Mouse (Mus musculus): ENCODE data around the gene Msantd3.

DNA sequence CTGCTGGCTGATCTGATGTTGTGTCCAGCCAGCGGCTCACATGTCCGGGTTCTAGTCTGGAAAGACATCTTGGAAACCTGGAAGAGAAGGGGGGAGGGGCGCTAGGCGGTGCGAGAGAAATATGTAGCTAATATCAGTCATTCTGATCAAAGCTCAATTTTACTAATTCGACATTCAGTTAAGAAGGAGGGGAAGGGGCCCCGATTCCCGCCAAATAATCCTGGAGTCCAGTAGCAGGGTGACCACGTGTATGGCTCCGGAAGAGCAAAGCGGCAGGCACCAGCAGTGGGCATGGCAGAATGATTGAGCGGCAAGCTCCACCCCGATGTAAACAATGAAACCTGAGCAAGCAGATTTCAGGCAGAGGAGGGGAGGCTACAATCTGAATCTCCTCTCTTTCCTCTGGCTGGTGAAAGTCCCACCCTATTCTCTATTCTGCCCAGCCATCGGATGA is 48.4 kb upstream of the Msantd3 start:
- TF ChIP-seq GATA1 (IDR thresholded peaks at IDR 0.05; ENCODE audit: borderline replicate concordance, low read length) (no peak), FLI1 (IDR thresholded peaks at IDR 0.05; ENCODE audit: low read length) (no peak)
